Mouse (Mus musculus) hindbrain, embryonic 14.5 days (tissue): ENCODE measurements around the gene Sec61g. TPM values are rescaled to one million over a fixed set of nuclear protein-coding genes. Genes with fewer than 3 reads are reported as not detected.

Experiments
- polyA plus RNA-seq: library from polyadenylated mRNA; unstranded; fragments of >200 nt; fragmentation: Nextera tagmentation; extraction: Ambion mirVana; gene quantifications from 2 replicates; pipeline ENCODE4 v1.2.1, GENCODE M21; 2014

Gene Sec61g
- polyA plus RNA-seq, 1 experiment from 2014 or later, result 25.9 TPM

Other genes with a start within 250 kb of the Sec61g start
- 7.0 and 7.2 TPM in 2 replicates for gene Egfr, start 243.7 kb upstream of the Sec61g start, polyA plus RNA-seq